Mouse (Mus musculus): ENCODE results near the gene Adamts20.

- TF ChIP-seq CTCF (IDR thresholded peaks at IDR 0.05; ENCODE audit: low read depth) (no peak), EP300 (optimal IDR thresholded peaks at IDR 0.05) (no peak)
These were observed 12.1 kb upstream of the Adamts20 start for GRCm38 (mm10) chr15:94477287-94477686.

Measured in stomach, postnatal 0 days (tissue).